8 mouse cellular contexts compared by ENCODE assay signal in the genomic region with DNA sequence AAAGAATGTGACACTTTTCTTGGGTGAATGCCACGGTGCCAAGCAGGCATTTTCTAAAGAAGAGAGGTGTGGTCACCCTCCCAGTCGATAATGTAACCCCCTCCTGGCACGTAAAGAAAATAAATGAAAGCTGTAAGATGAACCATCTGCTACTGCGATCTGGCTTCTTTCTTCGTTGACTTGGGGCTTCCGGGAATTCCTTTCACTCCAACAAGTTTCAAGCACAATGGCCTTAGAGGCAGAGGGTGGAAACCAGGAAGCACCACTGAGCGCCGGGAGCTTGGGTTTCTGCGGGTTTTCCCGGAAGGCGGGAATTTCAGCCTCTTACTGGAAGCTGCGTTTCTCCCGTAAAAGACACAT.
A peak's percentile ranks its signal among the peaks of the same experiment; 100 is the strongest.
DNase-seq lines count a peak whose midpoint lies in the region; ATAC-seq and TF ChIP-seq lines count a peak whose summit lies in the region.

No protein-coding gene starts in this region.

- no peak overlapping the region for H3K9ac ChIP-seq in embryonic facial prominence, embryonic 12.5 days
- no peak overlapping the region for H3K9ac ChIP-seq in hindbrain, embryonic 14.5 days
- H3K9ac ChIP-seq in stomach, embryonic 14.5 days (replicated peaks; ENCODE audit: low read depth, low read length): no peak overlapping the region

- no peaks in the 10 kb centered on the region for H3K9me3 ChIP-seq in embryonic facial prominence, embryonic 12.5 days
- no peaks in the 10 kb centered on the region for H3K9me3 ChIP-seq in hindbrain, embryonic 14.5 days (ENCODE audit: control insufficient read depth, low read length)
- H3K9me3 ChIP-seq in stomach, embryonic 14.5 days (ENCODE audit: control insufficient read depth, low read depth, low read length): no peaks in the 10 kb centered on the region

- no peak for TF ChIP-seq CTCF in lung, adult 2 months (IDR thresholded peaks at IDR 0.05; ENCODE audit: insufficient read depth, low read length)
- TF ChIP-seq CTCF in layer of hippocampus, adult 2 months (conservative IDR thresholded peaks at IDR 0.05): no peak

- 3% methylated on average over 13 of the region's 13 CpGs for WGBS in embryonic facial prominence, embryonic 12.5 days
- WGBS in hindbrain, embryonic 14.5 days: 2% methylated on average over 13 of the region's 13 CpGs
- 4% methylated on average over 13 of the region's 13 CpGs for WGBS in lung, adult 2 months
- 6% methylated on average over 13 of the region's 13 CpGs for WGBS in stomach, embryonic 14.5 days

- H3K4me3 ChIP-seq in embryonic facial prominence, embryonic 12.5 days: no peak overlapping the region
- 0 out of 2 replicates have a peak overlapping the region, but pooled peaks have one; percentile 7 for H3K4me3 ChIP-seq in hindbrain, embryonic 14.5 days (replicated peaks; ENCODE audit: low read length)
- peak overlapping the region; percentile 28 for H3K4me3 ChIP-seq in lung, adult 2 months (replicated peaks; ENCODE audit: extremely low read depth, low read depth, low read length)
- H3K4me3 ChIP-seq in stomach, embryonic 14.5 days (ENCODE audit: low read depth, low read length): 0 out of 2 replicates have a peak overlapping the region, but pooled peaks have one; percentile 8
- H3K4me3 ChIP-seq in layer of hippocampus, adult 2 months: no peak overlapping the region

- H3K4me2 ChIP-seq in embryonic facial prominence, embryonic 12.5 days (replicated peaks): peak overlapping the region; percentile 40
- H3K4me2 ChIP-seq in hindbrain, embryonic 14.5 days (replicated peaks): peak overlapping the region; percentile 43
- peak overlapping the region; percentile 23 for H3K4me2 ChIP-seq in stomach, embryonic 14.5 days (replicated peaks; ENCODE audit: low read depth, low read length)

- peaks cover 10% of the 10 kb centered on the region; the same call in 1 of the 2 replicates for H3K4me1 ChIP-seq in embryonic facial prominence, embryonic 12.5 days
- H3K4me1 ChIP-seq in hindbrain, embryonic 14.5 days (replicated peaks; ENCODE audit: control insufficient read depth, insufficient read depth, low read length): peaks cover 14% of the 10 kb centered on the region; the same call in 1 of the 2 replicates
- H3K4me1 ChIP-seq in lung, adult 2 months (ENCODE audit: control insufficient read depth, insufficient read depth, low read length): no peaks in the 10 kb centered on the region
- peaks cover 7% of the 10 kb centered on the region; the same call in 1 of the 2 replicates for H3K4me1 ChIP-seq in stomach, embryonic 14.5 days (ENCODE audit: control insufficient read depth, insufficient read depth, low read length)

- no peaks in the 10 kb centered on the region for H3K27me3 ChIP-seq in embryonic facial prominence, embryonic 12.5 days
- no peaks in the 10 kb centered on the region for H3K27me3 ChIP-seq in hindbrain, embryonic 14.5 days (ENCODE audit: control insufficient read depth, insufficient read depth, low read length)
- H3K27me3 ChIP-seq in stomach, embryonic 14.5 days (ENCODE audit: control insufficient read depth, insufficient read depth, low read length): no peaks in the 10 kb centered on the region

- peak overlapping the region; percentile 23; the same call in 1 of the 2 replicates for H3K27ac ChIP-seq in embryonic facial prominence, embryonic 12.5 days
- peak overlapping the region; percentile 38; the same call in 1 of the 2 replicates for H3K27ac ChIP-seq in hindbrain, embryonic 14.5 days
- peak overlapping the region; percentile 41; the same call in 1 of the 2 replicates for H3K27ac ChIP-seq in stomach, embryonic 14.5 days (ENCODE audit: low read length)
- H3K27ac ChIP-seq in layer of hippocampus, adult 2 months: no peak overlapping the region

- no peak for TF ChIP-seq POLR2A in lung, adult 2 months (IDR thresholded peaks at IDR 0.05; ENCODE audit: borderline replicate concordance, extremely low read depth, low read depth, low read length)

- DNase-seq in R1 (ENCODE audit: low read depth, low spot score): peak; percentile 83
- DNase-seq in hindbrain, embryonic 14.5 days (ENCODE audit: low spot score): peak; percentile 62
- DNase-seq in lung, adult 2 months: peak; percentile 4
- no peak for DNase-seq in layer of hippocampus, postnatal 36 days
- no peak for DNase-seq in layer of hippocampus, adult 2 months (ENCODE audit: low spot score in 2 of 2)
- DNase-seq in gastrocnemius, postnatal 10 days: no peak

- no peak for ATAC-seq in embryonic facial prominence, embryonic 12.5 days (ENCODE audit: insufficient number of reproducible peaks, insufficient read depth, low FRiP score, low TSS enrichment)
- ATAC-seq in hindbrain, embryonic 14.5 days (ENCODE audit: low FRiP score): peak; percentile 51; the same call in 1 of the 2 replicates
- ATAC-seq in stomach, embryonic 14.5 days (ENCODE audit: insufficient number of reproducible peaks, insufficient read depth, low FRiP score, low read depth): peak; percentile 57; the same call in 1 of the 2 replicates

- no peaks in the 10 kb centered on the region for H3K36me3 ChIP-seq in embryonic facial prominence, embryonic 12.5 days
- no peaks in the 10 kb centered on the region for H3K36me3 ChIP-seq in hindbrain, embryonic 14.5 days (replicated peaks; ENCODE audit: control insufficient read depth, insufficient read depth)
- no peaks in the 10 kb centered on the region for H3K36me3 ChIP-seq in stomach, embryonic 14.5 days (ENCODE audit: control insufficient read depth, insufficient read depth, low read length)

Comparison
In these comparisons a context has a peak if more than half of its experiments do, and no peak if none do; other contexts are left out.
1. DNase-seq: peak in R1 (single experiment), hindbrain, embryonic 14.5 days (single experiment) and lung, adult 2 months (single experiment); none in layer of hippocampus, postnatal 36 days (0 of 2), layer of hippocampus, adult 2 months (0 of 2) and gastrocnemius, postnatal 10 days (single experiment).
2. H3K4me3 ChIP-seq: peak in hindbrain, embryonic 14.5 days (single experiment), lung, adult 2 months (single experiment) and stomach, embryonic 14.5 days (single experiment); none in embryonic facial prominence, embryonic 12.5 days (single experiment) and layer of hippocampus, adult 2 months (single experiment).
3. Peak in every context shown above with its lines, with median percentiles within 50 percentile points of each other: H3K4me2 ChIP-seq.